Mouse (Mus musculus) spleen, postnatal 10 days (tissue): Measurements from ENCODE around the gene Gng12.
A peak's percentile ranks its signal among the peaks of the same experiment; 100 is the strongest.
"Not testable (repeated sequence)": the region's sequence is repeated elsewhere in the genome, so short reads cannot be mapped to it uniquely, and the experiment has no call there.

ENCODE experiments used
- DNase-seq, 2 experiments: peaks; one replicate each; pipeline ENCODE4 v3.0.0; 2021 to 2022; ENCODE audit warnings: low spot score in 2 of 2

Gng12 gene

GRCm38 (mm10) chr6:66955089-66955657 lies 59.0 kb downstream of the Gng12 start:
- DNase-seq: peak in 1 of 2 experiments; percentile 65

GRCm38 (mm10) chr6:66958466-66959235 lies 62.5 kb downstream of the Gng12 start:
- no peak for DNase-seq

- peak in 1 of 2 experiments; percentile 48 for DNase-seq
Observed at GRCm38 (mm10) chr6:66962582-66963043, 66.4 kb downstream of the Gng12 start.

GRCm38 (mm10) chr6:66963068-66963467 lies 66.9 kb downstream of the Gng12 start:
- no peak for DNase-seq

GRCm38 (mm10) chr6:66963651-66964050 lies 67.5 kb downstream of the Gng12 start:
- not testable (repeated sequence) for DNase-seq

- DNase-seq: no peak
Observed at GRCm38 (mm10) chr6:66964222-66964621, 68.0 kb downstream of the Gng12 start.

GRCm38 (mm10) chr6:66965203-66965602 lies 69.0 kb downstream of the Gng12 start:
- DNase-seq: no peak

GRCm38 (mm10) chr6:66967788-66968187 lies 71.6 kb downstream of the Gng12 start:
- no peak for DNase-seq

- DNase-seq: no peak
Observed at GRCm38 (mm10) chr6:66969446-66969845, 73.2 kb downstream of the Gng12 start.

GRCm38 (mm10) chr6:66972300-66972699 lies 76.1 kb downstream of the Gng12 start:
- no peak for DNase-seq

- peak in 1 of 2 experiments; percentile 55 for DNase-seq
Observed at GRCm38 (mm10) chr6:66973180-66973579, 77.0 kb downstream of the Gng12 start.

- no peak for DNase-seq
Observed at GRCm38 (mm10) chr6:66975522-66975921, 79.3 kb downstream of the Gng12 start.

- no peak for DNase-seq
Observed at GRCm38 (mm10) chr6:66979197-66979596, 83.0 kb downstream of the Gng12 start.

GRCm38 (mm10) chr6:66980040-66980439 lies 83.8 kb downstream of the Gng12 start:
- DNase-seq: no peak

GRCm38 (mm10) chr6:66981366-66981765 lies 85.2 kb downstream of the Gng12 start:
- DNase-seq: no peak

GRCm38 (mm10) chr6:66981864-66982263 lies 85.7 kb downstream of the Gng12 start:
- no peak for DNase-seq

- no peak for DNase-seq
Observed at GRCm38 (mm10) chr6:66984079-66984478, 87.9 kb downstream of the Gng12 start.

- no peak for DNase-seq
Observed at GRCm38 (mm10) chr6:66984672-66985071, 88.5 kb downstream of the Gng12 start.

- no peak for DNase-seq
Observed at GRCm38 (mm10) chr6:66985500-66985899, 89.3 kb downstream of the Gng12 start.

GRCm38 (mm10) chr6:66986063-66986462 lies 89.9 kb downstream of the Gng12 start:
- DNase-seq: no peak

- peak in 1 of 2 experiments; percentile 58 for DNase-seq
Observed at GRCm38 (mm10) chr6:66987643-66988042, 91.4 kb downstream of the Gng12 start.

GRCm38 (mm10) chr6:66988363-66988762 lies 92.2 kb downstream of the Gng12 start:
- no peak for DNase-seq

GRCm38 (mm10) chr6:66989037-66989436 lies 92.8 kb downstream of the Gng12 start:
- no peak for DNase-seq
